Mouse (Mus musculus): ENCODE results near the gene Ftl1. TPM values are rescaled to one million over a fixed set of nuclear protein-coding genes. Genes with fewer than 3 reads are reported as not detected.
A peak's percentile ranks its signal among the peaks of the same experiment; 100 is the strongest.

Ftl1 gene
- polyA plus RNA-seq, 1 experiment: 2,336 TPM

GRCm38 (mm10) chr7:45436444-45436843 lies 23.2 kb downstream of the Ftl1 start:
- peaks cover 15% of the 10 kb centered on the region for H3K4me1 ChIP-seq (ENCODE audit: control insufficient read depth, insufficient read depth, insufficient read length, low read length)
- TF ChIP-seq CTCF (IDR thresholded peaks at IDR 0.05; ENCODE audit: extremely low read depth, insufficient read length, insufficient replicate concordance, low read depth, low read length) (no peak), POLR2A (IDR thresholded peaks at IDR 0.05; ENCODE audit: low read depth, low read length) (no peak)
- peaks cover 5% of the 10 kb centered on the region; the same call in 1 of the 2 replicates for H3K36me3 ChIP-seq (ENCODE audit: control insufficient read depth, insufficient read depth, low read length)
- H3K27ac ChIP-seq (ENCODE audit: insufficient read depth, low read depth, low read length): no peak overlapping the region
- 96% methylated on average over 5 of the region's 5 CpGs for WGBS
- H3K4me3 ChIP-seq (ENCODE audit: low read depth, low read length): no peak overlapping the region
- H3K27me3 ChIP-seq (ENCODE audit: control insufficient read depth, insufficient read depth, low read length): no peaks in the 10 kb centered on the region

- TF ChIP-seq POLR2A (IDR thresholded peaks at IDR 0.05; ENCODE audit: low read depth, low read length) (no peak; the same call in 1 of the 2 replicates), CTCF (IDR thresholded peaks at IDR 0.05; ENCODE audit: extremely low read depth, insufficient read length, insufficient replicate concordance, low read depth, low read length) (no peak)
- Histone ChIP-seq H3K27ac (ENCODE audit: insufficient read depth, low read depth, low read length) (peak overlapping the region; percentile 51), H3K36me3 (ENCODE audit: control insufficient read depth, insufficient read depth, low read length) (0 out of 2 replicates have a peak, but pooled peaks cover 2% of the 10 kb centered on the region), H3K27me3 (ENCODE audit: control insufficient read depth, insufficient read depth, low read length) (no peaks in the 10 kb centered on the region), H3K4me3 (ENCODE audit: low read depth, low read length) (peak overlapping the region; percentile 80), H3K4me1 (ENCODE audit: control insufficient read depth, insufficient read depth, insufficient read length, low read length) (peaks cover 19% of the 10 kb centered on the region)
- WGBS: 1% methylated on average over 16 of the region's 16 CpGs
Measured at GRCm38 (mm10) chr7:45435038-45435437, 24.6 kb downstream of the Ftl1 start.

- TF ChIP-seq CTCF (IDR thresholded peaks at IDR 0.05; ENCODE audit: extremely low read depth, insufficient read length, insufficient replicate concordance, low read depth, low read length): peak; percentile 85
- TF ChIP-seq POLR2A (IDR thresholded peaks at IDR 0.05; ENCODE audit: low read depth, low read length): peak; percentile 77
- H3K36me3 ChIP-seq (ENCODE audit: control insufficient read depth, insufficient read depth, low read length): peaks cover 4% of the 10 kb centered on the region
- peak within 1 kb of the TSS; percentile 51 for H3K27ac ChIP-seq (ENCODE audit: insufficient read depth, low read depth, low read length)
- H3K27me3 ChIP-seq (ENCODE audit: control insufficient read depth, insufficient read depth, low read length): no peaks in the 10 kb centered on the region
- WGBS: under 1% methylated on average over 45 of the region's 45 CpGs
- peak within 1 kb of the TSS; percentile 80 for H3K4me3 ChIP-seq (ENCODE audit: low read depth, low read length)
- peaks cover 19% of the 10 kb centered on the region for H3K4me1 ChIP-seq (ENCODE audit: control insufficient read depth, insufficient read depth, insufficient read length, low read length)
Measured at GRCm38 (mm10) chr7:45434203-45435015, 25.3 kb downstream of the Ftl1 start, which contains the start of gene Gys1. Gene Gys1, plus strand, starts transcription at chr7:45434844.

- 2% methylated on average over 7 of the region's 7 CpGs for WGBS
Measured at GRCm38 (mm10) chr7:45433835-45434202, 25.9 kb downstream of the Ftl1 start.

GRCm38 (mm10) chr7:45426556-45426955 lies 33.1 kb downstream of the Ftl1 start:
- Histone ChIP-seq H3K36me3 (ENCODE audit: control insufficient read depth, insufficient read depth, low read length) (peaks cover 53% of the 10 kb centered on the region), H3K27ac (ENCODE audit: insufficient read depth, low read depth, low read length) (no peak overlapping the region), H3K27me3 (ENCODE audit: control insufficient read depth, insufficient read depth, low read length) (no peaks in the 10 kb centered on the region), H3K4me1 (ENCODE audit: control insufficient read depth, insufficient read depth, insufficient read length, low read length) (0 out of 2 replicates have a peak, but pooled peaks cover 4% of the 10 kb centered on the region), H3K4me3 (ENCODE audit: low read depth, low read length) (no peak overlapping the region)
- WGBS: 79% methylated on average over 8 of the region's 8 CpGs
- TF ChIP-seq CTCF (IDR thresholded peaks at IDR 0.05; ENCODE audit: extremely low read depth, insufficient read length, insufficient replicate concordance, low read depth, low read length) (no peak), POLR2A (IDR thresholded peaks at IDR 0.05; ENCODE audit: low read depth, low read length) (no peak)

More at GRCm38 (mm10) chr7:45433835-45434202, 25.9 kb downstream of the Ftl1 start:
- Histone ChIP-seq H3K4me3 (ENCODE audit: low read depth, low read length) (peak overlapping the region; percentile 76), H3K27ac (ENCODE audit: insufficient read depth, low read depth, low read length) (peak overlapping the region; percentile 29), H3K36me3 (ENCODE audit: control insufficient read depth, insufficient read depth, low read length) (peaks cover 8% of the 10 kb centered on the region), H3K4me1 (ENCODE audit: control insufficient read depth, insufficient read depth, insufficient read length, low read length) (peaks cover 19% of the 10 kb centered on the region), H3K27me3 (ENCODE audit: control insufficient read depth, insufficient read depth, low read length) (no peaks in the 10 kb centered on the region)
- TF ChIP-seq CTCF (IDR thresholded peaks at IDR 0.05; ENCODE audit: extremely low read depth, insufficient read length, insufficient replicate concordance, low read depth, low read length): no peak
- TF ChIP-seq POLR2A (IDR thresholded peaks at IDR 0.05; ENCODE audit: low read depth, low read length): no peak

GRCm38 (mm10) chr7:45421194-45421593 lies 38.5 kb downstream of the Ftl1 start:
- Histone ChIP-seq H3K27ac (ENCODE audit: insufficient read depth, low read depth, low read length) (no peak overlapping the region), H3K4me3 (ENCODE audit: low read depth, low read length) (no peak overlapping the region), H3K4me1 (ENCODE audit: control insufficient read depth, insufficient read depth, insufficient read length, low read length) (peaks cover 3% of the 10 kb centered on the region), H3K27me3 (ENCODE audit: control insufficient read depth, insufficient read depth, low read length) (peaks cover 24% of the 10 kb centered on the region), H3K36me3 (ENCODE audit: control insufficient read depth, insufficient read depth, low read length) (peaks cover 40% of the 10 kb centered on the region)
- TF ChIP-seq POLR2A (IDR thresholded peaks at IDR 0.05; ENCODE audit: low read depth, low read length) (no peak), CTCF (IDR thresholded peaks at IDR 0.05; ENCODE audit: extremely low read depth, insufficient read length, insufficient replicate concordance, low read depth, low read length) (no peak)
- 98% methylated on average over 14 of the region's 14 CpGs for WGBS

- TF ChIP-seq POLR2A (IDR thresholded peaks at IDR 0.05; ENCODE audit: low read depth, low read length): no peak
- peaks cover 3% of the 10 kb centered on the region for H3K4me1 ChIP-seq (ENCODE audit: control insufficient read depth, insufficient read depth, insufficient read length, low read length)
- peaks cover 39% of the 10 kb centered on the region for H3K36me3 ChIP-seq (ENCODE audit: control insufficient read depth, insufficient read depth, low read length)
- no peak within 1 kb of the TSS for H3K4me3 ChIP-seq (ENCODE audit: low read depth, low read length)
- 46% methylated on average over 6 of the region's 6 CpGs for WGBS
- no peak within 1 kb of the TSS for H3K27ac ChIP-seq (ENCODE audit: insufficient read depth, low read depth, low read length)
- H3K27me3 ChIP-seq (ENCODE audit: control insufficient read depth, insufficient read depth, low read length): peaks cover 30% of the 10 kb centered on the region
Measured at GRCm38 (mm10) chr7:45420615-45420919, 39.1 kb downstream of the Ftl1 start, which contains the start of gene Lhb. Gene Lhb, plus strand, starts transcription at chr7:45420820.

All from small intestine, adult 2 months (tissue).